Mouse (Mus musculus) layer of hippocampus, postnatal 25 days (tissue): Measurements from ENCODE around the gene Olfr1258. TPM values are rescaled to one million over a fixed set of nuclear protein-coding genes. Genes with fewer than 3 reads are reported as not detected.
"Not testable (repeated sequence)": the region's sequence is repeated elsewhere in the genome, so short reads cannot be mapped to it uniquely, and the experiment has no call there.

ENCODE experiments used
- DNase-seq, 2 experiments: peaks; one replicate each; pipeline ENCODE4 v3.0.0; 2022; ENCODE audit warnings: mixed read lengths in 2 of 2, low spot score in 1 of 2; ENCODE audit errors: extremely low spot score in 1 of 2
- total RNA-seq, 2 experiments: library from RNA; stranded (reverse); gene quantifications; 2 replicates each; pipeline ENCODE4 v1.2.3; 2021

Gene Olfr1258
- total RNA-seq: not detected

DNA sequence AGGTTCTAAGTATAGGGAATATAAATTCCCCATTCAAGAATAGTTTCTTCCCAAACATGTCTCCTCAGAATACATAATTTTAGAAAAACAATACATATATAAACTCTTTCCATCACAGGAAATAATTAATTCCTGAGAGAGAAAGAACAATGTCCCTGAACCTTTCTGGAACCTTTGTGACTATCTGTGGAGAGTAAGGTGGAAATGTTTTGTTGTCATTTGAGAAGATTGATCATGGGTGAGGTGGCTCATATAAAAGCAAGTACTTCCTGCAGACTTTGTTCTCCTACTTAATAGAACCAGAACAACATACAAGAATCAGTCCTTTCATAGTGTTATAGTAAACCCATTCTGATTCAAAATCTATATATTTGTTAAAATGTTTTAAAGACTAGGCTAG lies at the start of gene Olfr1258:
TSS of gene Olfr1258 (plus strand) at position 301 of the 400 bp plus-strand sequence.
- DNase-seq: no peak

- no peak for DNase-seq
Measured at GRCm38 (mm10) chr2:89878137-89878536, 49.0 kb upstream of the Olfr1258 start, which contains the start of gene Olfr1257. TSS of gene Olfr1257 (plus strand) at chr2:89878437.

DNA sequence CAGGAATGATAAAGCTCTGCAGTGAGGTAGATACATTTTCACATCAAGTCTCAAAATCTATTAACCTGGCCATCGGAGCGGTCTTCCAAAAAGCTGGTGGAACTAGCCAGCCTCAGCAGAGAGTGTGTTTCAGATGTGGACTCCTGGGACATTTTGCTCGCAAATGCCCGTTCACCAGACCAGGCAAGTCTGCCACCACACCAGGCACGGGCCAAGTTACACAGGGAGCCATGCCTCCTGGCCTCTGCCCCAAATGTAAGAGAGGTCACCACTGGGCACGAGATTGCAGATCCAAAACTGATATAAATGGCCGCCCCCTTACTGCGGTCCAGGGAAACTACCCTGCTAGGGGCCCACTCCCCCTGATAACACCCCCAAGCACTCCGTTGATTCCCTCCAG lies 14.5 kb upstream of the Olfr1258 start:
- not testable (repeated sequence) for DNase-seq

DNA sequence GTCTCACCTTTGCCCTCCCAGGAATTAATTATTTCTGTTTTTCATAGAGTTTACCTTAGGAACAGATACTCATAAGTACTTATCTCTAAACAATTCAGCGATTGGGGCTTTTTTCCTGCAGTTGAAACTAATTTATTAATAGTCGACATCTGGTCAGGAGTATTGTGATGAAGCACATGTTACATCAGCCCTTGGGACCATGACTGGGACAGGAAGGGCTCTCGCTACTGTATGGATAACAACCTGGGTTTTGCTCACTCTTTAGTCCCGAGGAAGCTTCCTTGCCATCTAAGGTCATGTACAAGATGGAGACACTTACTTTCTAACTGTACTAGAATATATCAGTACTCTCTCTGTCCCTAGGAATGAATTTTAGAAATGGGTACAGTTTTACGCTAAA lies 21.5 kb downstream of the Olfr1258 start, which contains the start of gene Olfr1259:
TSS of gene Olfr1259 (minus strand) at position 101 of the 400 bp plus-strand sequence.
- no peak for DNase-seq

DNA sequence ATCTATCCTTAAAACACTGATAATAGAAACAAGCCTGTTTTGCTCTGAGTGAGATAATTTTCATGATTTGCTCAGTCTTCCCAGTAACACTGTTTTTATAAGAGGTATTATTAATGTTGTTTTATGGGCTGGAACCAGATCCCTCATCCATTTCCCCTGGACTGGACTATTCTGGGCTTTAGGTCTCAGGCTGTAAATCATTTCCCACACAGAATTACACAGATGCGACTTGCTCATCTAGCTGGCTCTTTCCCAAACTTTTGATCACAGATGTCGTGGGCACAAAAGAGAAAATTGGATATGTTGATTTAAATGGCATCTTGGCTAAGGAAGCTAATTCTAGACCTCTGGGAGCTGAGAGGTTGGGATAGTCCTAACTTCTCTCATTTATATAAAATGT lies 47.1 kb downstream of the Olfr1258 start, which contains the start of gene Olfr1260:
TSS of gene Olfr1260 (plus strand) at position 157 of the 400 bp plus-strand sequence.
- DNase-seq: no peak

DNA sequence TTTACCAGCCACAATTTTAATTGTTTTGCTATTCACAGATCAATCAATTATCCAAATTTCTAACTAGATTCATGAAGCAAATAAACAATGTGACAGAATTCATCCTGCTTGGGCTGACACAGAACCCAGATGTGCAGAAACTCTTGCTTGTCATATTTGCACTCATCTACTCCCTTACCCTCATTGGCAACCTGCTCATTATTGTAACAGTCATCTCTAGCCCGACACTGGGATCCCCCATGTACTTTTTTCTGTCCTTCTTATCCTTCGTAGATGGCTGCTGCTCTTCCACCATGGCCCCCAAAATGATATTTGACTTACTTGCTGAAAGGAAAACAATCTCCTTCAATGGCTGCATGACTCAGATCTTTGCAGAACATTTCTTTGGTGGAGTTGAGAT lies 50.6 kb downstream of the Olfr1258 start:
- DNase-seq: no peak

Other genes with a start within 250 kb of the Olfr1258 start
- not detected for gene Olfr1252, start 202.3 kb upstream of the Olfr1258 start, total RNA-seq
- not detected for gene Olfr1253, start 170.2 kb upstream of the Olfr1258 start, total RNA-seq
- gene Olfr1254, start 133.7 kb upstream of the Olfr1258 start, total RNA-seq: not detected
- not detected for gene Olfr1255, start 115.3 kb upstream of the Olfr1258 start, total RNA-seq
- gene Olfr1256, start 85.8 kb upstream of the Olfr1258 start, total RNA-seq: not detected
- not detected for gene Olfr48, start 79.1 kb upstream of the Olfr1258 start, total RNA-seq
- not detected for gene Olfr1257, start 48.9 kb upstream of the Olfr1258 start, total RNA-seq
- not detected for gene Olfr1259, start 21.4 kb downstream of the Olfr1258 start, total RNA-seq
- not detected for gene Olfr1260, start 47.0 kb downstream of the Olfr1258 start, total RNA-seq
- gene Olfr1261, start 63.9 kb downstream of the Olfr1258 start, total RNA-seq: not detected
- gene Olfr1262, start 72.8 kb downstream of the Olfr1258 start, total RNA-seq: not detected
- not detected for gene Olfr1263, start 84.8 kb downstream of the Olfr1258 start, total RNA-seq
- not detected for gene Olfr1264, start 98.3 kb downstream of the Olfr1258 start, total RNA-seq
- gene Olfr1265, start 108.0 kb downstream of the Olfr1258 start, total RNA-seq: not detected
- not detected for gene Olfr140, start 136.3 kb downstream of the Olfr1258 start, total RNA-seq
- not detected for gene Olfr1269, start 194.1 kb downstream of the Olfr1258 start, total RNA-seq
- gene Olfr32, start 215.0 kb downstream of the Olfr1258 start, total RNA-seq: not detected
- gene Olfr1270, start 225.8 kb downstream of the Olfr1258 start, total RNA-seq: not detected